Mouse (Mus musculus) liver, adult 2 months (tissue): Measurements from ENCODE around the gene Tstd2.

Source experiments
- CTCF ChIP-seq: fragments of 200-500 bp; IDR thresholded peaks from 2 replicates; pipeline ENCODE4 v1.5.1; 2011; ENCODE audit warnings: low read depth, low read length, control low read depth
- POLR2A ChIP-seq: fragments of 200-500 bp; IDR thresholded peaks from 2 replicates; pipeline ENCODE4 v1.6.1; 2011; ENCODE audit warnings: low read length, control low read depth; ENCODE audit not compliant: insufficient read depth; ENCODE audit errors: extremely low read depth

- TF ChIP-seq CTCF = no peak
- TF ChIP-seq POLR2A = no peak
Observed at GRCm38 (mm10) chr4:46092429-46093076, 45.9 kb downstream of the Tstd2 start.
